Mouse (Mus musculus) cerebellum, adult 2 months (tissue): ENCODE data around the gene Ctu1.

Source experiments
- CTCF ChIP-seq: fragments of 200-500 bp; IDR thresholded peaks from 2 replicates; pipeline ENCODE4 v1.5.1; 2011; ENCODE audit warnings: low read depth, mild to moderate bottlenecking, control low read depth, low read length, moderate library complexity, borderline replicate concordance; ENCODE audit not compliant: insufficient read depth
- POLR2A ChIP-seq: fragments of 200-500 bp; IDR thresholded peaks from 2 replicates; pipeline ENCODE4 v1.6.1; 2011; ENCODE audit warnings: low read length, control low read depth, borderline replicate concordance; ENCODE audit not compliant: insufficient read depth

- TF ChIP-seq POLR2A (no peak), CTCF (no peak)
Measured at GRCm38 (mm10) chr7:43675091-43675490, 3.3 kb downstream of the Ctu1 start.
